Mouse (Mus musculus): ENCODE data around the gene Etv5.

GRCm38 (mm10) chr16:22414205-22414754, 25.2 kb downstream of the Etv5 start:
- no peak for TF ChIP-seq CTCF (IDR thresholded peaks at IDR 0.05; ENCODE audit: borderline replicate concordance, insufficient read depth, low read length)
- TF ChIP-seq POLR2A (IDR thresholded peaks at IDR 0.05; ENCODE audit: low read depth, low read length), result no peak

Data from embryonic fibroblast, embryonic 13.5 days (primary cell).